Mouse (Mus musculus): ENCODE data around the gene Mvd. TPM values are rescaled to one million over a fixed set of nuclear protein-coding genes. Genes with fewer than 3 reads are reported as not detected.
A peak's percentile ranks its signal among the peaks of the same experiment; 100 is the strongest.

Gene Mvd
- polyA plus RNA-seq, 1 experiment: 30.5 TPM

DNA sequence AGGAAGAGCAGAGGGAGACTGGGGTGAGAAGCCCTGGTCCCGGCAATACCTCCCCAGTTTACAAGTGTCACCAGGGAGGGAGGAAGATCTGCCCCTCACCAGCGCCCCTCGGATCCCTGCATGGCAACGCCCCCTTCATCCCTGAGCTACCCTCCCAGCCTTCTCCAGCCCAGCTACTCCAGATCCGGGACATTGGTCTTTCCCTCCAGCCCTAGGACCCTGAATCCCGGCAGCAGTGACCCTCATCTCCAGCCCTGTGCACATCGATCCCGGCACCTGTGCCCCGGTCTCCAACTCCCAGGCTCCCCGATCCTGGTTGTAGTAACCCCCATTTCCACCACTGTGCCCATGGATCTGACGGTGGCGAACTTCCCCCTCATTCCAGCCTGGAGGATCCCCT lies 441 bp downstream of the Mvd start:
- H3K27me3 ChIP-seq (ENCODE audit: control insufficient read depth, insufficient read depth, low read length): no peaks in the 10 kb centered on the region
- peaks cover 8% of the 10 kb centered on the region for H3K4me1 ChIP-seq (ENCODE audit: control insufficient read depth, insufficient read depth, insufficient read length, low read length)
- H3K4me3 ChIP-seq (ENCODE audit: low read depth, low read length): peak overlapping the region; percentile 72
- under 1% methylated on average over 12 of the region's 12 CpGs for WGBS
- TF ChIP-seq CTCF (IDR thresholded peaks at IDR 0.05; ENCODE audit: extremely low read depth, insufficient read length, insufficient replicate concordance, low read depth, low read length) (no peak), POLR2A (IDR thresholded peaks at IDR 0.05; ENCODE audit: low read depth, low read length) (no peak)
- H3K36me3 ChIP-seq (ENCODE audit: control insufficient read depth, insufficient read depth, low read length): 0 out of 2 replicates have a peak, but pooled peaks cover 1% of the 10 kb centered on the region
- peak overlapping the region; percentile 12; the same call in 1 of the 2 replicates for H3K27ac ChIP-seq (ENCODE audit: insufficient read depth, low read depth, low read length)

DNA sequence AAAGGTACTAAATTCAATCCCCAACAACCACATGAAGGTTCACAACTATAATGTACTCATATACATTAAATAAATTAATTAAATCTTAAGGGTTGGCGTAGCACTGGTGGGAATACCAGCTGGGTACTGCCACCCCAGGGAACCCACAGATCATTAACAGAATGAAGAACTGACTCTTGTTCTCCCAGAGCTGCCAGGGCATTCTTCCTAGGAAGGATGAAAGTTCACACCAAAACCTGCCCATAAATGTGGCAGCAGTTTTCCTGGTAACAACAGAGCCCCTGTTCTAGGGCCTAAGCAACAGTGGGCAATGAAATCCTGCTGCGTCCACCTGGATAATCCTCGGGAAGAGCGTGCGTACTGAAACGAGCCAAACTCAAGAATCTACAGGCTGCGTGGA lies 866 bp downstream of the Mvd start:
- WGBS: 8% methylated on average over 7 of the region's 7 CpGs
- Histone ChIP-seq H3K4me1 (ENCODE audit: control insufficient read depth, insufficient read depth, insufficient read length, low read length) (peaks cover 8% of the 10 kb centered on the region), H3K27me3 (ENCODE audit: control insufficient read depth, insufficient read depth, low read length) (no peaks in the 10 kb centered on the region), H3K27ac (ENCODE audit: insufficient read depth, low read depth, low read length) (no peak overlapping the region), H3K4me3 (ENCODE audit: low read depth, low read length) (peak overlapping the region; percentile 72), H3K36me3 (ENCODE audit: control insufficient read depth, insufficient read depth, low read length) (0 out of 2 replicates have a peak, but pooled peaks cover 1% of the 10 kb centered on the region)
- no peak for TF ChIP-seq POLR2A (IDR thresholded peaks at IDR 0.05; ENCODE audit: low read depth, low read length)
- no peak for TF ChIP-seq CTCF (IDR thresholded peaks at IDR 0.05; ENCODE audit: extremely low read depth, insufficient read length, insufficient replicate concordance, low read depth, low read length)

DNA sequence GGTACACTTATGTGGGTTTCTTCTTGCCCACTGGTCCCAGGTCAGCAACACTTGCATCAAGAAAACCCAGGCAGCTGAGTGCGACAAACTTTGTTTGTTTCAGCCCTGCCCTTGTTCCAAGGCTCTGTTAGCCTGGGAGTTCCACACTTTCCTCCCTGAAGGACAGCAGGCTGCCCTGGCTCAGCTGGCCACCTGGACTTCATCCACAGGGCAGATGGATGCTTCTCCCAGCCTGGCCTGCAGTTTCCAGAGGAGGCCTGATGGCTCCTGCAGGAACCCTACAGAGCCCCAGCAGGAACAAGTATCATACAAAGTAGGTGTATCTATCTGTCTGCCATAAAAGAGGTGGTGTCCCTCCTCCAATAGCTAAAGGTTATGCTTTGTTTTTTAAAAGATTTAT lies 1.9 kb downstream of the Mvd start:
- Histone ChIP-seq H3K36me3 (ENCODE audit: control insufficient read depth, insufficient read depth, low read length) (peaks cover 7% of the 10 kb centered on the region; the same call in 1 of the 2 replicates), H3K27me3 (ENCODE audit: control insufficient read depth, insufficient read depth, low read length) (no peaks in the 10 kb centered on the region), H3K27ac (ENCODE audit: insufficient read depth, low read depth, low read length) (no peak overlapping the region), H3K4me3 (ENCODE audit: low read depth, low read length) (no peak overlapping the region), H3K4me1 (ENCODE audit: control insufficient read depth, insufficient read depth, insufficient read length, low read length) (peaks cover 9% of the 10 kb centered on the region)
- TF ChIP-seq CTCF (IDR thresholded peaks at IDR 0.05; ENCODE audit: extremely low read depth, insufficient read length, insufficient replicate concordance, low read depth, low read length) (no peak), POLR2A (IDR thresholded peaks at IDR 0.05; ENCODE audit: low read depth, low read length) (no peak)
- 90% methylated on average over 1 of the region's 1 CpGs for WGBS

DNA sequence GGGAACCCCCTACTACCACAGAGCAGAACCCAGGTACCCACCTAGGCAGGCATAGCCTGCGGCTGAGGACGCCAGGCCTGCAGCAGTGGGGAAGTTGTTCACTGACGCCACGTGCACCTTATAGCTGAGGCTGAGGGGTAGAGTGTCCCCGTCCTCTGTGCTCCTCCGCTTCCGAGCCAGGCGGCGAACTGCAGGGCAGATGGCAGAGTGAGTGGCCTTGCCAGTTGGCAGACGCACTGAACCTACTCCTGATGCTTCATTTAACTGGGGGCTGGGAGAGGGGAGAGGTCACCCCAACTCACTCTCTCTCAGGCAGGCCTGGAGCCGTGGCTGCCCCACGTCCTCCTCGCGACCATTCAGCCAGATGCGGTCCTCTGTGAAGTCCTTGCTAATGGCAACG lies 3.9 kb downstream of the Mvd start:
- Histone ChIP-seq H3K4me1 (ENCODE audit: control insufficient read depth, insufficient read depth, insufficient read length, low read length) (peaks cover 7% of the 10 kb centered on the region), H3K36me3 (ENCODE audit: control insufficient read depth, insufficient read depth, low read length) (peaks cover 11% of the 10 kb centered on the region), H3K27ac (ENCODE audit: insufficient read depth, low read depth, low read length) (no peak overlapping the region), H3K27me3 (ENCODE audit: control insufficient read depth, insufficient read depth, low read length) (no peaks in the 10 kb centered on the region), H3K4me3 (ENCODE audit: low read depth, low read length) (no peak overlapping the region)
- no peak for TF ChIP-seq CTCF (IDR thresholded peaks at IDR 0.05; ENCODE audit: extremely low read depth, insufficient read length, insufficient replicate concordance, low read depth, low read length)
- no peak for TF ChIP-seq POLR2A (IDR thresholded peaks at IDR 0.05; ENCODE audit: low read depth, low read length)
- WGBS: 97% methylated on average over 16 of the region's 16 CpGs

DNA sequence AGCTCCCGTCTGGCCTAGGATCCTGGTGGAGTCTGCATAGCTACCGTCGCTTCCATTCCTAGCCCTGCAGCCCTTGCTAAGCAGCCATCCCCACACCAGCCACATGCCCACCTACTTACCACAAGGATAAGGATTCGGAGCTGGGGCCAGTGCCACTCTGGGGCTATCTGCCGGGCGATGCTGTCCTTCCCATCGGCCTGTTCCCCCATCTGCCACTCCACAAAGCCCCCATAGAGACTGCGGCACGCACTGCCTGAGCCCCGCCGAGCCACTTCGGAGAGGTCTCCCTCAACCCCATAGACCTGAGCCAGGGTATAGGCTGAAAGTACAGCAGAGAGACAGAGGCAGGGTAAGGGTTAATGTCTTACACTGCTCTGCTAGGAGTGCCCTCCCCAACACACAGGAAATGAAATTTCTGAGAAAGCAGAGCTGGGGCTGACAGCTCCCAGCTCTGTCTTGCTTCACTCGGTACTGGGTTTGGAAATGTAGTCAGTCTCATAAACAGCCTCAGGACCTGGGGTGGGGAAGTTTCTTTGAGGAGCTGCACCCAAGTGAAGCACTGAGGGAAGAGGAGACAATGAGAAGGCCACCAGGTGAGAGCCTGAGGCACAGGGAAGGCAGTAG lies 5.4 kb downstream of the Mvd start:
- WGBS: 91% methylated on average over 13 of the region's 13 CpGs
- peak overlapping the region; percentile 27; the same call in 1 of the 2 replicates for H3K27ac ChIP-seq (ENCODE audit: insufficient read depth, low read depth, low read length)
- peaks cover 11% of the 10 kb centered on the region for H3K36me3 ChIP-seq (ENCODE audit: control insufficient read depth, insufficient read depth, low read length)
- H3K4me3 ChIP-seq (ENCODE audit: low read depth, low read length): peak overlapping the region; percentile 32
- peaks cover 9% of the 10 kb centered on the region for H3K4me1 ChIP-seq (ENCODE audit: control insufficient read depth, insufficient read depth, insufficient read length, low read length)
- TF ChIP-seq CTCF (IDR thresholded peaks at IDR 0.05; ENCODE audit: extremely low read depth, insufficient read length, insufficient replicate concordance, low read depth, low read length) (no peak), POLR2A (IDR thresholded peaks at IDR 0.05; ENCODE audit: low read depth, low read length) (no peak)
- no peaks in the 10 kb centered on the region for H3K27me3 ChIP-seq (ENCODE audit: control insufficient read depth, insufficient read depth, low read length)

DNA sequence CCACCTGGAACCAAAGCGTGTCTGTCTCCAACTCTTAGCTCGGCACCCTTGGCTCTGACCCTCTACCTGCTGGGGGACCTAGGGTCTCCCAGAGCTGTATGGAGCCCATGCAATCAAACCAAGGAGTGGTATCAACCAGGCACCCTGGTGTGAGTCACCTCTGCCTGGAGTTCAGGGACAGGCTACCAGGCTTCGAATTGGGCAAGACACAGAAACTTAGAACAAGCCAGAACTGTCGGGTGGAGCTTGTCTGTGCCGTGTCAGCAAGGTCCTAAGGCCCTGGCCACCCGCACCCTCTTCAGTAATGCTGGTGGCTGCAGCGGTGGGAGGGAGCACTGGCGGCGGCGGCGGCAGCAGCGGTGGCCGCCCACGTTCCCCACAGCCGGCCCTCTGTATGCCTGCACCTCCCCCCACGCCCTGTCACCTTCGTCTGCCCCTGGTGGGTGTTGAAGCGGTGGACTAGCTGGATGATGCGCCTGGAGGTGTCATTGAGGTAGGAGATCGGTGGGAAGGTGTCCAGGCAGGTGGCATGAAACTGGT lies 6.6 kb downstream of the Mvd start:
- H3K27me3 ChIP-seq (ENCODE audit: control insufficient read depth, insufficient read depth, low read length): no peaks in the 10 kb centered on the region
- no peak overlapping the region for H3K27ac ChIP-seq (ENCODE audit: insufficient read depth, low read depth, low read length)
- H3K4me3 ChIP-seq (ENCODE audit: low read depth, low read length): peak overlapping the region; percentile 3; the same call in 1 of the 2 replicates
- TF ChIP-seq CTCF (IDR thresholded peaks at IDR 0.05; ENCODE audit: extremely low read depth, insufficient read length, insufficient replicate concordance, low read depth, low read length): no peak
- H3K36me3 ChIP-seq (ENCODE audit: control insufficient read depth, insufficient read depth, low read length): peaks cover 11% of the 10 kb centered on the region
- peaks cover 11% of the 10 kb centered on the region for H3K4me1 ChIP-seq (ENCODE audit: control insufficient read depth, insufficient read depth, insufficient read length, low read length)
- WGBS: 85% methylated on average over 20 of the region's 20 CpGs

DNA sequence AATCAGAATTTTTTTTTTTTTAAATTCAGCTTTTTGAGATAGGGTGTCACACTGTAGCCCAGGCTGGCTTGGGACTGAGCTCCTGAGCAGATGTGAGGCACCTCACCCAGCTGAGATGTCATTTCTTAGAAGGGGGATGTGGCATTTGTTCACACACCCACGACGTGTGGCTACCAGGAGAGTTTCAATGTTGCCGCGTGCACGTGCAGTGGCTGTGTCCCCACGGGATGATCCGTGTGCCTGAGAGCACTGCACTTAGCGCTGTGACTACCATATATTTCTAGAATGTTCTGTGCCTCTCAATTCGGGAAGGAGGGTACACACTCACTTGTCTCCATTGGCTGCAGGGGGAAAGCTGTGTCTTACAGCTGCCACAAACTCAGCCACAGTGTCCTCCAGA lies 7.1 kb downstream of the Mvd start:
- no peak overlapping the region for H3K27ac ChIP-seq (ENCODE audit: insufficient read depth, low read depth, low read length)
- H3K36me3 ChIP-seq (ENCODE audit: control insufficient read depth, insufficient read depth, low read length): peaks cover 11% of the 10 kb centered on the region
- no peaks in the 10 kb centered on the region for H3K27me3 ChIP-seq (ENCODE audit: control insufficient read depth, insufficient read depth, low read length)
- 92% methylated on average over 9 of the region's 9 CpGs for WGBS
- TF ChIP-seq POLR2A (IDR thresholded peaks at IDR 0.05; ENCODE audit: low read depth, low read length) (no peak), CTCF (IDR thresholded peaks at IDR 0.05; ENCODE audit: extremely low read depth, insufficient read length, insufficient replicate concordance, low read depth, low read length) (no peak)
- peaks cover 15% of the 10 kb centered on the region for H3K4me1 ChIP-seq (ENCODE audit: control insufficient read depth, insufficient read depth, insufficient read length, low read length)
- no peak overlapping the region for H3K4me3 ChIP-seq (ENCODE audit: low read depth, low read length)

Measured in small intestine, adult 2 months (tissue).